Mouse (Mus musculus) E14TG2a.4 (cell line): ENCODE measurements around the gene Lsm12.

Experiments
- CTCF ChIP-seq: conservative IDR thresholded peaks from 2 replicates; pipeline ENCODE4 v1.5.1; 2014; ENCODE audit warnings: low read length
- NANOG ChIP-seq: IDR thresholded peaks from 2 replicates; pipeline ENCODE4 v1.6.1; 2014; ENCODE audit warnings: borderline replicate concordance, low read length, mixed read lengths

DNA sequence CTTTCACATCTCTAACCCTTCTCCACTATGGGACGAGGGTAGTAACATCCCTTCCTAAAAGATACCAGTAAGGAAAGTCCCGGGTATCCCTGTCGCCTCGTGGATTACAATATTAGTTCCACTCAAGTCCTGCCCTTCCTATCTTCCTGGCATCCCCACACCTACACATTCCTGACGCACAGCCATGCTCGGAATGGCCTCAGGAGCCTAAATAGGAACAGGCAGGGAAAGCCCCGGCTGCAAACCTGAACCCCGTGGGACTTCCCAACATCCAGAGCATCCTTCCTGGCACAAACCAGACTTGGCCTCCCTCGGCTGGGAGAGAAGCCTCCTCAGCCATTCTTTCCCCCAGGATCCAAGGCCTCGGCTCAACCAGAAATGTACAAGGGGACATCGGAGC, 30.4 kb upstream of the Lsm12 start:
- TF ChIP-seq CTCF = no peak
- no peak for TF ChIP-seq NANOG
